Mouse (Mus musculus) liver, embryonic 15.5 days (tissue): ENCODE measurements around the gene Inafm2. TPM values are rescaled to one million over a fixed set of nuclear protein-coding genes. Genes with fewer than 3 reads are reported as not detected.

Experiments used
- ATAC-seq: fragments of 200-750 bp; cut with Nextera tagmentation; 2 replicates; pipeline ENCODE4 v1.8.0; 2017; ENCODE audit warnings: moderate number of reproducible peaks, mild to moderate bottlenecking, moderate library complexity; ENCODE audit not compliant: insufficient read depth
- H3K27ac ChIP-seq: fragments of 300-500 bp; sonication (generic); replicated peaks from 2 replicates; pipeline ENCODE4 v1.5.1; 2015; ENCODE audit warnings: mild to moderate bottlenecking, inconsistent platforms
- H3K27me3 ChIP-seq: fragments of 300-500 bp; sonication (generic); 2 replicates; pipeline ENCODE4 v1.6.1; 2015; ENCODE audit warnings: mild to moderate bottlenecking, inconsistent platforms
- H3K36me3 ChIP-seq: fragments of 300-500 bp; sonication (generic); replicated peaks from 2 replicates; pipeline ENCODE4 v1.6.1; 2015; ENCODE audit warnings: moderate library complexity, mild to moderate bottlenecking, inconsistent platforms
- H3K4me1 ChIP-seq: fragments of 300-500 bp; sonication (generic); replicated peaks from 2 replicates; pipeline ENCODE4 v1.6.1; 2015; ENCODE audit warnings: inconsistent platforms
- H3K4me2 ChIP-seq: fragments of 300-500 bp; sonication (generic); 2 replicates; pipeline ENCODE4 v1.6.1; 2015; ENCODE audit warnings: moderate library complexity, mild to moderate bottlenecking, inconsistent platforms
- H3K4me3 ChIP-seq: fragments of 300-500 bp; sonication (generic); replicated peaks from 2 replicates; pipeline ENCODE4 v1.5.1; 2015; ENCODE audit warnings: mild to moderate bottlenecking, inconsistent platforms
- H3K9ac ChIP-seq: fragments of 300-500 bp; sonication (generic); 2 replicates; pipeline ENCODE4 v1.6.1; 2015; ENCODE audit warnings: moderate library complexity, mild to moderate bottlenecking, inconsistent platforms
- H3K9me3 ChIP-seq: fragments of 300-500 bp; sonication (generic); replicated peaks from 2 replicates; pipeline ENCODE4 v1.6.1; 2016; ENCODE audit warnings: inconsistent platforms
- WGBS: fragments of 180-500 bp; shearing (Covaris S2); methylation state at CpG from one replicate; pipeline ENCODE4 v1.1.7; 2015; ENCODE audit warnings: mixed read lengths; ENCODE audit not compliant: insufficient replicate concordance; 5-methylcytosine and 5-hydroxymethylcytosine counted together
- polyA plus RNA-seq: library from polyadenylated mRNA; unstranded; fragments of >200 nt; fragmentation: Nextera tagmentation; extraction: Ambion mirVana; gene quantifications from 2 replicates; pipeline ENCODE4 v1.2.1, GENCODE M21; 2015

Gene Inafm2
- polyA plus RNA-seq, 1 experiment from 2014 or later: 12.6 TPM

- Histone ChIP-seq H3K9me3 (no peaks in the 10 kb centered on the region), H3K4me3 (peak overlapping the region; percentile 39), H3K27ac (peak overlapping the region; percentile 56), H3K36me3 (no peaks in the 10 kb centered on the region), H3K9ac (no peak overlapping the region), H3K4me2 (peak overlapping the region; percentile 43), H3K27me3 (peaks cover 59% of the 10 kb centered on the region), H3K4me1 (peaks cover 25% of the 10 kb centered on the region)
- ATAC-seq: no peak
- 4% methylated on average over 9 of the region's 9 CpGs for WGBS
Measured at GRCm38 (mm10) chr2:118727911-118728310, 17.6 kb upstream of the Inafm2 start.

- ATAC-seq: peak; percentile 6; the same call in 1 of the 2 replicates
- Histone ChIP-seq H3K4me1 (peaks cover 23% of the 10 kb centered on the region), H3K4me3 (peak within 1 kb of the TSS; percentile 39), H3K4me2 (peak within 1 kb of the TSS; percentile 43), H3K9me3 (no peaks in the 10 kb centered on the region), H3K27me3 (peaks cover 58% of the 10 kb centered on the region), H3K9ac (no peak within 1 kb of the TSS), H3K27ac (peak within 1 kb of the TSS; percentile 56), H3K36me3 (no peaks in the 10 kb centered on the region)
- 4% methylated on average over 7 of the region's 7 CpGs for WGBS
Measured at GRCm38 (mm10) chr2:118728337-118728736, 17.2 kb upstream of the Inafm2 start, which contains the start of gene Plcb2. Gene Plcb2 (minus strand): TSS chr2:118728438.

- H3K9me3 ChIP-seq: no peaks in the 10 kb centered on the region
- 0 out of 2 replicates have a peak, but pooled peaks have one; percentile 34 for ATAC-seq
- H3K4me2 ChIP-seq: no peak overlapping the region
- H3K36me3 ChIP-seq: no peaks in the 10 kb centered on the region
- peak overlapping the region; percentile 56 for H3K27ac ChIP-seq
- H3K9ac ChIP-seq: no peak overlapping the region
- H3K27me3 ChIP-seq: peaks cover 58% of the 10 kb centered on the region
- no peak overlapping the region for H3K4me3 ChIP-seq
- H3K4me1 ChIP-seq: peaks cover 15% of the 10 kb centered on the region
- WGBS: 4% methylated on average over 4 of the region's 4 CpGs
Measured at GRCm38 (mm10) chr2:118729194-118729593, 16.4 kb upstream of the Inafm2 start.

GRCm38 (mm10) chr2:118729816-118730621 lies 15.5 kb upstream of the Inafm2 start:
- no peak overlapping the region for H3K27ac ChIP-seq
- no peak overlapping the region for H3K4me2 ChIP-seq
- WGBS: 24% methylated on average over 8 of the region's 8 CpGs
- H3K9me3 ChIP-seq: no peaks in the 10 kb centered on the region
- peaks cover 13% of the 10 kb centered on the region; the same call in 1 of the 2 replicates for H3K4me1 ChIP-seq
- no peak for ATAC-seq
- H3K27me3 ChIP-seq: peaks cover 59% of the 10 kb centered on the region
- no peak overlapping the region for H3K9ac ChIP-seq
- H3K4me3 ChIP-seq: no peak overlapping the region
- H3K36me3 ChIP-seq: no peaks in the 10 kb centered on the region

- no peak overlapping the region for H3K27ac ChIP-seq
- H3K36me3 ChIP-seq: no peaks in the 10 kb centered on the region
- ATAC-seq: no peak
- WGBS: 1% methylated on average over 3 of the region's 3 CpGs
- peaks cover 59% of the 10 kb centered on the region for H3K27me3 ChIP-seq
- H3K4me1 ChIP-seq: peaks cover 13% of the 10 kb centered on the region; the same call in 1 of the 2 replicates
- no peak overlapping the region for H3K4me3 ChIP-seq
- H3K4me2 ChIP-seq: no peak overlapping the region
- no peaks in the 10 kb centered on the region for H3K9me3 ChIP-seq
- H3K9ac ChIP-seq: no peak overlapping the region
Measured at GRCm38 (mm10) chr2:118730622-118730915, 15.0 kb upstream of the Inafm2 start.

- no peak overlapping the region for H3K4me2 ChIP-seq
- H3K9ac ChIP-seq: no peak overlapping the region
- no peaks in the 10 kb centered on the region for H3K36me3 ChIP-seq
- H3K4me1 ChIP-seq: peaks cover 13% of the 10 kb centered on the region; the same call in 1 of the 2 replicates
- H3K9me3 ChIP-seq: no peaks in the 10 kb centered on the region
- no peak overlapping the region for H3K4me3 ChIP-seq
- no peak overlapping the region for H3K27ac ChIP-seq
- 75% methylated on average over 5 of the region's 5 CpGs for WGBS
- peaks cover 50% of the 10 kb centered on the region for H3K27me3 ChIP-seq
- no peak for ATAC-seq
Measured at GRCm38 (mm10) chr2:118731981-118732380, 13.6 kb upstream of the Inafm2 start.

GRCm38 (mm10) chr2:118733341-118733740 lies 12.2 kb upstream of the Inafm2 start:
- 67% methylated on average over 5 of the region's 5 CpGs for WGBS
- Histone ChIP-seq H3K36me3 (no peaks in the 10 kb centered on the region), H3K4me3 (no peak overlapping the region), H3K9me3 (no peaks in the 10 kb centered on the region), H3K27me3 (peaks cover 36% of the 10 kb centered on the region), H3K4me2 (no peak overlapping the region), H3K4me1 (peaks cover 13% of the 10 kb centered on the region; the same call in 1 of the 2 replicates), H3K9ac (no peak overlapping the region), H3K27ac (no peak overlapping the region)
- no peak for ATAC-seq

GRCm38 (mm10) chr2:118740341-118740740 lies 5.2 kb upstream of the Inafm2 start:
- Histone ChIP-seq H3K9me3 (no peaks in the 10 kb centered on the region), H3K4me1 (peaks cover 16% of the 10 kb centered on the region), H3K4me3 (no peak overlapping the region), H3K36me3 (no peaks in the 10 kb centered on the region), H3K27me3 (peaks cover 45% of the 10 kb centered on the region), H3K4me2 (no peak overlapping the region), H3K9ac (no peak overlapping the region), H3K27ac (no peak overlapping the region)
- whole genome bisulfite sequencing: 16% methylated on average over 3 of the region's 3 CpGs
- ATAC-seq: no peak

- H3K36me3 ChIP-seq: no peaks in the 10 kb centered on the region
- H3K9me3 ChIP-seq: no peaks in the 10 kb centered on the region
- ATAC-seq: no peak
- H3K27me3 ChIP-seq: peaks cover 45% of the 10 kb centered on the region
- H3K9ac ChIP-seq: no peak overlapping the region
- no peak overlapping the region for H3K27ac ChIP-seq
- H3K4me1 ChIP-seq: peaks cover 20% of the 10 kb centered on the region
- WGBS: 54% methylated on average over 9 of the region's 9 CpGs
- H3K4me3 ChIP-seq: no peak overlapping the region
- H3K4me2 ChIP-seq: no peak overlapping the region
Measured at GRCm38 (mm10) chr2:118741183-118741582, 4.4 kb upstream of the Inafm2 start.

- Histone ChIP-seq H3K9me3 (no peaks in the 10 kb centered on the region), H3K27ac (no peak overlapping the region), H3K36me3 (0 out of 2 replicates have a peak, but pooled peaks cover 6% of the 10 kb centered on the region), H3K27me3 (peaks cover 45% of the 10 kb centered on the region), H3K4me1 (peaks cover 41% of the 10 kb centered on the region), H3K4me3 (no peak overlapping the region), H3K9ac (no peak overlapping the region), H3K4me2 (no peak overlapping the region)
- 24% methylated on average over 8 of the region's 8 CpGs for WGBS
- ATAC-seq: no peak
Measured at GRCm38 (mm10) chr2:118743261-118743943, 2.2 kb upstream of the Inafm2 start.

- Histone ChIP-seq H3K36me3 (peaks cover 18% of the 10 kb centered on the region), H3K4me1 (peaks cover 51% of the 10 kb centered on the region), H3K4me2 (peak overlapping the region; percentile 100), H3K4me3 (peak overlapping the region; percentile 94), H3K9me3 (no peaks in the 10 kb centered on the region), H3K9ac (peak overlapping the region; percentile 92; the same call in 1 of the 2 replicates), H3K27me3 (peaks cover 39% of the 10 kb centered on the region), H3K27ac (no peak overlapping the region)
- WGBS: 13% methylated on average over 7 of the region's 7 CpGs
- no peak for ATAC-seq
Measured at GRCm38 (mm10) chr2:118744621-118745020, 937 bp upstream of the Inafm2 start.
